Mouse (Mus musculus): ENCODE measurements around the gene Sfmbt1. TPM values are rescaled to one million over a fixed set of nuclear protein-coding genes. Genes with fewer than 3 reads are reported as not detected.

The Sfmbt1 gene
- polyA plus RNA-seq, 1 experiment: 3.9 TPM

Other genes with a start within 250 kb of the Sfmbt1 start
- 26.2 and 28.7 TPM in 2 replicates for gene Dcp1a, start 235.3 kb upstream of the Sfmbt1 start, polyA plus RNA-seq (2012; rRNA removed)
- 2.7 and 3.4 TPM in 2 replicates for gene Cacna1d, start 223.4 kb upstream of the Sfmbt1 start, polyA plus RNA-seq (2012; rRNA removed)
- gene Tkt, start 166.5 kb upstream of the Sfmbt1 start, polyA plus RNA-seq (2012; rRNA removed): 137 and 145 TPM in 2 replicates
- 85.8 and 105 TPM in 2 replicates for gene Prkcd, start 88.6 kb upstream of the Sfmbt1 start, polyA plus RNA-seq (2012; rRNA removed)
- gene Rft1, start 60.5 kb upstream of the Sfmbt1 start, polyA plus RNA-seq (2012; rRNA removed): 17.2 and 17.6 TPM in 2 replicates
- gene Tmem110, start 110.7 kb downstream of the Sfmbt1 start, polyA plus RNA-seq (2012; rRNA removed): 25.6 and 26.2 TPM in 2 replicates
- gene Mustn1, start 164.4 kb downstream of the Sfmbt1 start, polyA plus RNA-seq (2012; rRNA removed): 186 and 192 TPM in 2 replicates
- 0.78 and 1.7 TPM in 2 replicates for gene Itih4, start 171.6 kb downstream of the Sfmbt1 start, polyA plus RNA-seq (2012; rRNA removed)
- gene Itih3, start 208.9 kb downstream of the Sfmbt1 start, polyA plus RNA-seq (2012; rRNA removed): 1.0 and 1.2 TPM in 2 replicates
- gene Itih1, start 228.4 kb downstream of the Sfmbt1 start, polyA plus RNA-seq (2012; rRNA removed): 0.04 TPM in 1 of 2 replicates, not detected in the other
- gene Nek4, start 236.5 kb downstream of the Sfmbt1 start, polyA plus RNA-seq (2012; rRNA removed): 6.7 and 7.1 TPM in 2 replicates